Mouse (Mus musculus): ENCODE measurements at regions not wholly inside any gene's neighbourhood (a gene's known extent, or its start where the extent isn't known, plus 50 kb on each side); places are given as distances from the start of the nearest gene placed in this dataset.

- TF ChIP-seq POLR2AphosphoS2 (IDR thresholded peaks at IDR 0.05; ENCODE audit: low read depth, low read length): no peak
- TF ChIP-seq HCFC1 (IDR thresholded peaks at IDR 0.05; ENCODE audit: low read depth, low read length): no peak
- TF ChIP-seq NRF1 (IDR thresholded peaks at IDR 0.05; ENCODE audit: low read depth, low read length): no peak
- TF ChIP-seq CTCF (conservative IDR thresholded peaks at IDR 0.05 in 1 of 2, IDR thresholded peaks at IDR 0.05 in 1 of 2; ENCODE audit: low read depth in 2 of 2, low read length in 2 of 2): no peak
- TF ChIP-seq E2F4 (IDR thresholded peaks at IDR 0.05; ENCODE audit: insufficient replicate concordance, low read depth, low read length): no peak
- TF ChIP-seq POLR2A (IDR thresholded peaks at IDR 0.05; ENCODE audit: low read depth, low read length): no peak
- TF ChIP-seq EP300 (IDR thresholded peaks at IDR 0.05; ENCODE audit: low read length): no peak
- no peak for TF ChIP-seq GABPA (IDR thresholded peaks at IDR 0.05; ENCODE audit: insufficient replicate concordance, low read depth, low read length)
- TF ChIP-seq BHLHE40 (IDR thresholded peaks at IDR 0.05; ENCODE audit: low read depth, low read length): no peak
- TF ChIP-seq RCOR1 (conservative IDR thresholded peaks at IDR 0.05; ENCODE audit: low read depth, low read length): no peak
- TF ChIP-seq MEF2A (IDR thresholded peaks at IDR 0.05; ENCODE audit: borderline replicate concordance, low read depth, low read length): no peak
These were observed 102.0 kb upstream of the Slc22a12 start for GRCm38 (mm10) chr19:6644871-6645270.

All from CH12.LX (cell line).